Mouse (Mus musculus) neural tube, embryonic 13.5 days (tissue): ENCODE measurements around the gene Aqp1. TPM values are rescaled to one million over a fixed set of nuclear protein-coding genes. Genes with fewer than 3 reads are reported as not detected.

ENCODE experiments used
- ATAC-seq: fragments of 200-750 bp; cut with Nextera tagmentation; 2 replicates; pipeline ENCODE4 v1.8.0; 2017; ENCODE audit warnings: low read depth, mild to moderate bottlenecking, moderate TSS enrichment, moderate library complexity
- H3K27ac ChIP-seq: fragments of 300-500 bp; sonication (generic); replicated peaks from 2 replicates; pipeline ENCODE4 v1.5.1; 2015; ENCODE audit warnings: moderate library complexity, mild to moderate bottlenecking, inconsistent platforms
- H3K27me3 ChIP-seq: fragments of 300-500 bp; sonication (generic); 2 replicates; pipeline ENCODE4 v1.6.1; 2015; ENCODE audit warnings: mild to moderate bottlenecking, inconsistent platforms
- H3K36me3 ChIP-seq: fragments of 300-500 bp; sonication (generic); 2 replicates; pipeline ENCODE4 v1.6.1; 2015; ENCODE audit warnings: mild to moderate bottlenecking, inconsistent platforms
- H3K4me1 ChIP-seq: fragments of 300-500 bp; sonication (generic); replicated peaks from 2 replicates; pipeline ENCODE4 v1.6.1; 2015; ENCODE audit warnings: inconsistent platforms
- H3K4me2 ChIP-seq: fragments of 300-500 bp; sonication (generic); 2 replicates; pipeline ENCODE4 v1.6.1; 2015; ENCODE audit warnings: inconsistent platforms, mild to moderate bottlenecking, moderate library complexity
- H3K4me3 ChIP-seq: fragments of 300-500 bp; sonication (generic); 2 replicates; pipeline ENCODE4 v1.5.1; 2015; ENCODE audit warnings: mild to moderate bottlenecking, inconsistent platforms
- H3K9ac ChIP-seq: fragments of 300-500 bp; sonication (generic); 2 replicates; pipeline ENCODE4 v1.6.1; 2015; ENCODE audit warnings: moderate library complexity, mild to moderate bottlenecking, inconsistent platforms
- H3K9me3 ChIP-seq: fragments of 300-500 bp; sonication (generic); 2 replicates; pipeline ENCODE4 v1.6.1; 2016; ENCODE audit warnings: inconsistent platforms
- WGBS: fragments of 180-500 bp; shearing (Covaris S2); methylation state at CpG from one replicate; pipeline ENCODE4 v1.1.7; 2015; 5-methylcytosine and 5-hydroxymethylcytosine counted together
- polyA plus RNA-seq: library from polyadenylated mRNA; unstranded; fragments of >200 nt; fragmentation: Nextera tagmentation; extraction: Ambion mirVana; gene quantifications from 2 replicates; pipeline ENCODE4 v1.2.1, GENCODE M21; 2015

Aqp1 gene
- polyA plus RNA-seq, 1 experiment from 2014 or later: 4.7 TPM

DNA sequence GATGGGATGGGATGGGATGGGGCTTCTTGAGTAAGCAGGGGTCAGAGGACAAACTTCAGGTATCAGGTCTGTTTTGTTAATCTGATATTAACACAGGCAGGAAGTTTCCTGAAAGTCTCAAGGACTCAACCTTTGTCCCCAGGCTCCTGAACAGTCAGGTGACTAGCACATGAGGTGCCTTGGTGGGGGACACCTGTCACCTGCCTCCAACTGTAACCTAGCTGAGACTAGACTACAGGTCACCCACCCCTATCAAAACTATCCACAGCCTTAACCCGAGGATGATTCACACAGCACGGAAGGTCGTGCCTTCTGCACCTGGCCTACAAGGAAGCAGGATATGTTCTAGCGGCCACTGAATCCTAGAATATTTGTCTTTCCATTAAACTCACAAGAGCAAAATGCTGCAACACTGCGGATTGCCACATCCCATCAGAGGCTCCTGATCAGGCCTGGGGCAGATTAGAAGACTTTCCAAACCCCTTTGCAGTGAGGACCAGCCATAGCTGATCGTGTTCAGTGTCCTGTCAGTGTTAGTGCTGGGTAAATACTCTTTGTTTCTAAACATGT lies 14.2 kb downstream of the Aqp1 start:
- Histone ChIP-seq H3K4me1 (no peaks in the 10 kb centered on the region), H3K4me2 (no peak overlapping the region), H3K4me3 (no peak overlapping the region), H3K36me3 (no peaks in the 10 kb centered on the region), H3K27ac (no peak overlapping the region), H3K27me3 (no peaks in the 10 kb centered on the region), H3K9ac (no peak overlapping the region), H3K9me3 (peaks cover 10% of the 10 kb centered on the region; the same call in 1 of the 2 replicates)
- ATAC-seq: no peak
- WGBS: 94% methylated on average over 6 of the region's 6 CpGs

DNA sequence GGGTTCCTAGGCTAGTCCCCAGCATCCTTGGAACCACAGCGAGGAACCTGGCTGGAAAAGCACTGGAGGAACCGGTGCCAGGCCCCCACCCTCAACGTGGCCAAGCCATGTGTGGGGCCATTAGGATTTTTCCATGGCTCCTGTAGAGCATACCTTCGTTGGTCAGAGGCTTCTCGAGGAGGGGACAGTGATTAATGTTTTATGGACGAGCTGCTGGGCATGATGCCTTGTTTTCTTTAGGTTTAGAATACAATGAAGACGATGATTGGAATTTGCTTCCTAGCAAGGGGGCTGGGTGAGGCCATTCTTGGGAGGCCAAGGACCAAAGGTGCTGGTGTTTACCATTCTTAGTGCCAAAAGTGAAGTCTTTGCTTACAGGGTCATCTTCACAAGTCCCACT lies 15.5 kb downstream of the Aqp1 start:
- Histone ChIP-seq H3K4me3 (no peak overlapping the region), H3K27me3 (no peaks in the 10 kb centered on the region), H3K9me3 (peaks cover 10% of the 10 kb centered on the region; the same call in 1 of the 2 replicates), H3K4me1 (no peaks in the 10 kb centered on the region), H3K27ac (no peak overlapping the region), H3K36me3 (no peaks in the 10 kb centered on the region), H3K4me2 (no peak overlapping the region), H3K9ac (no peak overlapping the region)
- ATAC-seq: no peak
- 68% methylated on average over 7 of the region's 7 CpGs for WGBS

DNA sequence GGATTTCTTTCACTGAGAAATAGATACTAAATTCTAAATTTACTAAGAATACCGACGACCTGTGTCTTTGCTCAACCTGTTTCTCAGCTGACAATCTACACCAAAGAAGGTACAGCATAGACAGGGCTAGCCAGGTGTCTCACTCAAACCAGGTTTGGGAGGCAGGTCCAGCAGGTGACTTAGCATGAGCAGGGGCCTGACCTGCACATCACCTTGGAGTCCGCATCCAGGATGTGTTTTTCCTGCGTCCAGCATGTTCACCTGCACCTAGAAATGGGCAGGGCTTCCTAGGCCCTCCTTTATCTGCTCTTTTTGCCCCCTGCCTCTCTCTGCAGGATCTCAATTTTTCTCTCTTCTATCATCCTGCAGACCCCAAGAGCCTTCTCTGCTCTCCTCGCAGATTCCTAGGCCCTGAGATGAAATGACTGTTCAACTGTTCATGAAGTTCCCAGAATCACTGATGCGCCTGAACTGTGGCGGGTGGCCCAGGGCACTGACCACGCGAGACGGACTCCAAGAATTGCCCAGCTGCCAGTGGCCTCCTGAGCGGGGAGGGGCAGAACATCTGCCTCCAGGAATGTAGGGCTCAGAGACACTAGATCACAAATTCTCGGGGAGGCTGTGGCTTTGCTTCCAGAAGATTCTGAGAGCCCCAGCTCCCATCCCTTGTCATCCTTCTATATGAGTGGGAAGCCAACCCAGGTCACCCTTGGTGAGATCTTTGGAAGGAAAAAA lies 17.6 kb downstream of the Aqp1 start:
- Histone ChIP-seq H3K4me3 (no peak overlapping the region), H3K36me3 (no peaks in the 10 kb centered on the region), H3K9me3 (peaks cover 10% of the 10 kb centered on the region; the same call in 1 of the 2 replicates), H3K4me1 (peaks cover 9% of the 10 kb centered on the region), H3K9ac (no peak overlapping the region), H3K4me2 (no peak overlapping the region), H3K27ac (no peak overlapping the region), H3K27me3 (no peaks in the 10 kb centered on the region)
- no peak for ATAC-seq
- WGBS: 80% methylated on average over 12 of the region's 12 CpGs

DNA sequence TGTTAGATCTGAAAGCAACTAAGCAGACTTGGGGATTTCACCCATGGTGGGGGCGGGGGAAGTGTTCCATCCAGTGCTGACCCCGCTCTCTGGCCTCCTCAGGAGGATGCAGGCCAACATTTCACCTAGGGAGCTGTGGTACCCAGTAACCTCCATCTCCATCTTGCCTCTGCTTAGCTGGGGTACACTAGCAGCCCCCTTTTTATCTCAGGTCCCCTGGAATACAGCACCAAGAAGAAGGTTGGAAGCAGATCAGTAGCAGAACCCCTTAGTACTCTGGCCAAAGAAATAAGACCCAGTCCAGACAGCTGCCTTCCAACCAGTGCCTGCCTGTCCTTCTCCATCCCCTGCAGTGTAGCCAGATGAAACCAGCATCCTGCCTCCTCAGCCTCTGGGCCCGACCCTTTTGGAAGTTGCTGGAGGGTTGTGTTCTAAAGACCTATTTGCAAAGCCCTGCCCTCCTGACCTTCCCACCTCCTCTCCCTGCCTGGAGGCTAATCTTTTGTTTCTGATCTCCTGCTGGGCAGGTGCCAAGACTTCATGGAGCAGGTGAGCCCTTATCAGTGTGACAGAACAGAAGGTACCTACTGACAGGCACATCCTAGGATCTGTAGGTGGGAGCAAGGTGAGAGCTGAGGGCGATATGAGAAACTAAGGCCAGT lies 18.4 kb downstream of the Aqp1 start:
- Histone ChIP-seq H3K9me3 (peaks cover 10% of the 10 kb centered on the region; the same call in 1 of the 2 replicates), H3K4me2 (no peak overlapping the region), H3K4me3 (no peak overlapping the region), H3K4me1 (peaks cover 9% of the 10 kb centered on the region), H3K27me3 (no peaks in the 10 kb centered on the region), H3K9ac (no peak overlapping the region), H3K36me3 (no peaks in the 10 kb centered on the region), H3K27ac (no peak overlapping the region)
- WGBS: 77% methylated on average over 4 of the region's 4 CpGs
- ATAC-seq: no peak

DNA sequence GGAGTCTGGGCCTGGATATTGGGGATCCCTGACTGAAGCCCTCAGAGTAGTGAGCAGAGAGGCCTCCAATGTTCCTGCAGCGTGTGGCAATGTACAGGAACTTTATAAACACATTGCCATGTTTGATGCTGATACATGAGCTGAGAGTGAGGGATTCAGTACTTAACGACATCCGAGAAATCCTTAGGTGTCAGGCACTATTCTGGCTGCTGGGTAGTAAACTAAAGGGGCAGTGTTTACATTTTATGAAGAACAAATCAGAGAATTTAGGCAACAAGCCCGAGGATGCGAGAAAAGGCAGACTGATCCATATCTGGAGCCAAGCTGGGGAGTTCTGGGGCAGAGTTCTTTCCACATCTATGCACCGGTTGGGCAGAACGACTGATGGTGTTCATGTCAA lies 19.3 kb downstream of the Aqp1 start:
- Histone ChIP-seq H3K4me1 (peaks cover 9% of the 10 kb centered on the region), H3K4me2 (no peak overlapping the region), H3K36me3 (no peaks in the 10 kb centered on the region), H3K9me3 (0 out of 2 replicates have a peak, but pooled peaks cover under 1% of the 10 kb centered on the region), H3K9ac (no peak overlapping the region), H3K27ac (no peak overlapping the region), H3K4me3 (no peak overlapping the region), H3K27me3 (no peaks in the 10 kb centered on the region)
- ATAC-seq: no peak
- 90% methylated on average over 7 of the region's 7 CpGs for WGBS

DNA sequence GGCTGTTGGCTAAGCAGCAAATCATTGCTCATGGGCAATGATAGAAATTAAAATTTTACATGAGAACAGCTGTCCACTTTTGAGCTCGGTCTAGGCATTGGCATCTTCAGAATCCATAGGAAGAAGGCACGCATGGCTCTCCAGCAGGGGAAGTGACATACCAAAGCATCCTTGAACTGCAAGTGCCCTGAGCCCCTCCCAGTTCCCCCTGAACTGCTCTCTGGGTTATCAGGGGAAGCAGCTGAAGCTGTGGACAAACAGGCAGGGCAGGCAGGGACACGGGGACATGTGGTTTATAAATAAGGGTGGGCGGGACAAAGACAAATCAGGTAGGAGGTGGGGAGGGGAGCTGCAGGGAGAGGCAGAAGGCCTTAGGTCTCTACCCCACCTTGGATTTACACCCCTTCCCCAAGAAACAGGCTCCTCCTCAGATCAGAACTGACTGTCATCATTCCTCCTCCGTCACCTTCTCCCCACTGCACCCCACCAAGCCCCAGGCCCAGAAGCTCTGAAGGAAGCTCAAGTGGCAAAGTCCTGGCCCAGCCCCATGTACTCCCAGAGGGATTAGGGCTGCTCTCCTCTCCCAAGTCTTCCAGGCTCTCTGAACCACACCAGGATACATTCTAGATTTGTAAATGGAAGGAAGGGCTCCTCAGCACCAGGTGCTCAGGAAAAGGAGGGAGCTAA lies 19.9 kb downstream of the Aqp1 start:
- H3K9ac ChIP-seq: no peak overlapping the region
- no peaks in the 10 kb centered on the region for H3K27me3 ChIP-seq

DNA sequence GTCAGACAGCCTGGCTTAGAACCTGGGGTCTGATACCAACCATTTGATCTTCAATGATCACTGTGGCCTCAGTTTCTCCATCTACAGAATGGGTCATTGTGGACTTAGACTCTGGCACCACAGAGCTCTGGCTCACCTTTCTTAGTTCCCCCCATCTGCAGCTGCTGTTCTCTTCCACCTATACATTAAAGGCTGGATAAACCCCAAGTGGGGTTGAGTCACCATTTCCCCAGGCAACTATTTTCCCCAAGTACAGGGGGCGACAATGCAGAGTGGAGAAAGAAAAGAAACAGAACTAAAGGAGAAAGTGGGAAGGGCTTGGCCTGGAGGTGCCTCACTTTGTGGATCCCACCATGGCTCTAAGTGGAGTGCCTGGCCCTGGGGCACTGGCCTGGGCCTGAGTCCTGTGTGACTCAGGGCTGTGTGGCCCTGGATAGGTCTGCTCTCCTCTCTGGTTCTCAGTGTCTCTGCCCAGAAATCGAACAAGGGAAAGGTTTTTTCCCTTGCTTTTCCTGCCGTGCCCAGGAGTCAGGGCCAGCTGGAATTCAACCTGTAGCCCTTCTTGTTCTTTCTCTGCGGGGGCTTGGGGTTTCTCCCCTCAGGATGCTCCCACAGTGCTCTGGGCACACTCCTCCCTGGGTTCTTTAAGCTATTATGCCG lies 20.9 kb downstream of the Aqp1 start:
- 63% methylated on average over 5 of the region's 5 CpGs for WGBS
- ATAC-seq: no peak

More for the DNA sequence above, 19.9 kb downstream of the Aqp1 start:
- ATAC-seq: no peak
- H3K4me2 ChIP-seq: no peak overlapping the region
- H3K4me1 ChIP-seq: peaks cover 9% of the 10 kb centered on the region
- 67% methylated on average over 5 of the region's 5 CpGs for WGBS
- no peak overlapping the region for H3K27ac ChIP-seq
- H3K36me3 ChIP-seq: no peaks in the 10 kb centered on the region
- no peaks in the 10 kb centered on the region for H3K9me3 ChIP-seq
- H3K4me3 ChIP-seq: no peak overlapping the region

DNA sequence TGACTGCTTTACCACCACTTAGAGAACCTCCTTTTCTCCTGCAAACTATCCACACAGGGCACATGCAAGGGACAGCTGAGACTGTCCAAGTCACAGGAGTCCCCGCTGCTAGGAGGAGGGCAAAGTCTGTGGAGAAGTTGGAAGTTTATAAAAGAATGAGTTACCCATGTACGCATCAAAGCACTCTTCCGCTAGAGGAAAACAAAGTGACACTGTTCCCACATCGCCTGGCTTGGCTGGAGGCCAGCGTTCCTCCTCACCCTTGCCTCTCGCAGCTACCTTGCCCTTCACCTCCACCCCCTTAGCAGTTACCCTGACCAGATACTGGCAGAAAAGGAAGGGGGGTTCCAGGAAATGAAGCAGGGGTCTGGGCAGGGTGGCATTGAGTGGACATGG lies 21.4 kb downstream of the Aqp1 start:
- Histone ChIP-seq H3K9me3 (no peaks in the 10 kb centered on the region), H3K4me2 (no peak overlapping the region), H3K4me1 (peaks cover 9% of the 10 kb centered on the region), H3K27me3 (no peaks in the 10 kb centered on the region), H3K9ac (no peak overlapping the region), H3K4me3 (no peak overlapping the region), H3K27ac (no peak overlapping the region), H3K36me3 (no peaks in the 10 kb centered on the region)
- no peak for ATAC-seq
- 41% methylated on average over 6 of the region's 6 CpGs for WGBS

More for the DNA sequence above, 20.9 kb downstream of the Aqp1 start:
- Histone ChIP-seq H3K4me1 (peaks cover 9% of the 10 kb centered on the region), H3K27ac (no peak overlapping the region), H3K9me3 (no peaks in the 10 kb centered on the region), H3K9ac (no peak overlapping the region), H3K4me2 (no peak overlapping the region), H3K36me3 (no peaks in the 10 kb centered on the region), H3K27me3 (no peaks in the 10 kb centered on the region), H3K4me3 (no peak overlapping the region)

DNA sequence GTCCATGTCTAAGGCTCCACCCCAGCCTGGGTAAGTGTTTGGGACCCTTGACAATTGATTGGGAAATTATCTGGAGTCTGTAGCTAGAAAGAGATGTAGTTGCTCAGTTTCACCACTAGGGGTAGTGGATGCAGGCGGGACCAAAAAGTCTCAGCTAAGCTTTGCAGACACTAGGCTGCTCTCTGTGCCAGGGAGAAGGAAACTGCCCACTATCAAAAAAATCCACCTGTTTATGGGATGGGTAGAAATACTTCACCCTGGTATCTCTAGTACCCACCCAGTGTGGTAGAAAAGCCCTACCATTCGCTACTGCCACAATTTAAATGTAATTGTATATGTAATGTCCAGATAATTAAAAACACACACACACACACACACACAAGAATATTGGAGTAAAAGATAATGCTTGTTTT lies 22.5 kb downstream of the Aqp1 start:
- Histone ChIP-seq H3K9me3 (no peaks in the 10 kb centered on the region), H3K27me3 (no peaks in the 10 kb centered on the region), H3K4me2 (no peak overlapping the region), H3K27ac (no peak overlapping the region), H3K4me3 (no peak overlapping the region), H3K9ac (no peak overlapping the region), H3K36me3 (no peaks in the 10 kb centered on the region), H3K4me1 (peaks cover 9% of the 10 kb centered on the region)
- ATAC-seq: no peak
- WGBS: 39% methylated on average over 2 of the region's 2 CpGs

DNA sequence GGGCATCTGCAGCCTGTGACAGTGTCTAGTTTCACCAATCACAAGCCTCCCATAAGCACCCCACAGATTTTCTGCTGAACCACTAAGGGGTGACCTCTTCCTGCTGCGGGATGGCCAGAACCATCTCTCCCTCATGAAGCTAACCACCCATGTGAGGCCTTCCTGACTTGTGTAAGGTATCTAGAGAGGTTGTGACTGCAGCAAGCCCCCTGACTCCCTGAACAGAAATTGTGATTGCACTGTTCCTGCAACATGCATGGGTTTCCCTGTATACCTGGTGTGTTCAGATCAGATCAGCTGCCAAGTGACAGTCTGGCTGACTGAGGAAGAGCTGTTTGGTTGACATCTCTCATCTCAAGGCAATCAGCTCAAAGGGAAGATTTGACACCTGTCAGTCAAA lies 26.4 kb downstream of the Aqp1 start:
- no peaks in the 10 kb centered on the region for H3K9me3 ChIP-seq

DNA sequence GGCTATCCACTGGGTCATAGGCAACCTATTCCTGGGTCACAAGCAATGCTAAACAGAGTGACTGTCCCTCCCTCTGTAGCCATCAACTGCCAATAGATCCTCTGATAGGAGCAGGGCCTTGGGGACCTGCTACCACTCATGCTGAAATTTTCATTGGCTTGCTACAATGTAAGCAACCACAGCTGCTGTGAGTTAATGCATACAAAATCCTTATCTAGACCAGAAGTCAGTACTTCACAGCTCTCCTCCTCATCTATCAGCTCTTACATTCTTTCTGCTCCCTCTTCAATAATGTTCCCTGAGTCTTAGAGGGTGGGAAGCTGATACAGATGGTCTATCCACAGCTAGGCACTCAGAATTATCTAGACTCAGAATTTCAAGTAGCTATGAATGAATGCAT lies 30.9 kb downstream of the Aqp1 start:
- ATAC-seq: no peak
- Histone ChIP-seq H3K36me3 (no peaks in the 10 kb centered on the region), H3K9ac (no peak overlapping the region), H3K4me3 (no peak overlapping the region), H3K27ac (no peak overlapping the region), H3K4me2 (no peak overlapping the region), H3K27me3 (no peaks in the 10 kb centered on the region), H3K9me3 (no peaks in the 10 kb centered on the region), H3K4me1 (no peaks in the 10 kb centered on the region)

More for the DNA sequence above, 26.4 kb downstream of the Aqp1 start:
- Histone ChIP-seq H3K4me3 (no peak overlapping the region), H3K36me3 (no peaks in the 10 kb centered on the region), H3K27me3 (no peaks in the 10 kb centered on the region), H3K4me2 (no peak overlapping the region), H3K4me1 (peaks cover 2% of the 10 kb centered on the region), H3K9ac (no peak overlapping the region), H3K27ac (no peak overlapping the region)
- no peak for ATAC-seq
- 97% methylated on average over 1 of the region's 1 CpGs for WGBS

DNA sequence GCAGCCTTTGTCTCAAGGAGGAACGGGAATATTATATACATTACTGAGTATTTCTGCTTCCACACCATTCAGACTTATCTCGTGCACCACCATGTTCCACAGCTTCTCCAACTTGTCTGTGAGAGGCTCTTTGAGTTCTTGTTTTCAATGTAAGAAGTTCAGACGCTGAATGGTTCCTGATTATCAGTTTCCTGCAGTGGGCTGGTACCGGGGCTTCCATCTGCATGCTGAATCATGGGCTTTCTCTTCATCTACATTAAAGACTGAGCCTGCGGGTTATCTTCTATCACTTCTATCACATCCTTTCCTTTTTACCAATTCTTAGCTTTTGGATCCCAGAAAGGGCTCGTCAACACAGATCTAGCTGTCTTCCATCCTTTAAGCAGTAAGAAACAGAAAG lies 34.6 kb downstream of the Aqp1 start:
- Histone ChIP-seq H3K27me3 (no peaks in the 10 kb centered on the region), H3K4me2 (no peak overlapping the region), H3K9me3 (no peaks in the 10 kb centered on the region), H3K27ac (no peak overlapping the region), H3K4me3 (no peak overlapping the region), H3K4me1 (no peaks in the 10 kb centered on the region), H3K36me3 (no peaks in the 10 kb centered on the region), H3K9ac (no peak overlapping the region)
- no peak for ATAC-seq
- 92% methylated on average over 6 of the region's 6 CpGs for WGBS
